ENCODE assay signal across 35 mouse cellular contexts in the genomic region with DNA sequence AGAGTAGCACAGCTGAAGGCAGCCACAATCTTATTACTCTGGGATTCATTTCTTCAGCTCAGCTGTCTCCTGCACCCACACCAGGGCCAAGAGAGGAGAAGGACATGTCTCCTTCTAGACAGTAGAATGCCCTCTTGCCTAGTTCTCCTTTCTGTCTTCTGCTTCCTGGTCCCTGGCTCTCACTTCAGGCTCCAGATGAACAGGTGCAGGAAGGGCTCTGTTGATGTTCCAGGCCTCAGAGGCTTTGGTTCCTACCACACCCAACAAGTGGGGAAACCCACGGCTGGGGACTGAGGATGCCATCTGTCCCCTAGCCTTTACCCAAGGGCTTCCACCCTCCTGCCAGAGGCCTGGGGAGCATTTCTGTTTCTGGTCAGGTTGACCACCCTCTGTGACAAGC. TPM values are rescaled to one million over a fixed set of nuclear protein-coding genes. Genes with fewer than 3 reads are reported as not detected.
DNase-seq lines count a peak whose midpoint lies in the region; ATAC-seq and TF ChIP-seq lines count a peak whose summit lies in the region.
"Had no signal": no experiment of that assay in that cellular context is flagged by ENCODE, and none has a peak within 500 bp of the region (broad histone marks: within the 10 kb centered on the region; RNA-seq: fewer than 3 reads in every experiment).

No protein-coding gene starts in this region.

- peak; percentile 15 to 31 for DNase-seq in cerebellum, postnatal 25 days
- DNase-seq in cerebellum, adult 11 months: no peak
- peak; percentile 15 for DNase-seq in brain, adult 2 months (ENCODE audit: low read depth, low spot score)
- no peak for DNase-seq in heart, adult 2 months
- DNase-seq in heart, postnatal 25 days (ENCODE audit: low spot score): no peak
- DNase-seq in spleen, postnatal 10 days (ENCODE audit: low spot score in 2 of 2): no peak
- DNase-seq: adrenal gland, adult 2 months; adrenal gland, postnatal 36 days; heart, postnatal 36 days; kidney, adult 9 months; kidney, postnatal 10 days; layer of hippocampus, postnatal 36 days; liver, embryonic 13.5 days; lung, adult 18-20 months; lung, postnatal 4 days; thymus, postnatal 25 days had no signal

- no peaks in the 10 kb centered on the region for H3K27me3 ChIP-seq in heart, adult 2 months (ENCODE audit: control insufficient read depth, insufficient read depth, low read length)
- H3K27me3 ChIP-seq: heart, embryonic 15.5 days; limb, embryonic 15.5 days; liver, embryonic 13.5 days; neural tube, embryonic 13.5 days; stomach, embryonic 15.5 days had no signal

- no peak for TF ChIP-seq POLR2A in heart, adult 2 months (IDR thresholded peaks at IDR 0.05; ENCODE audit: insufficient read depth, low read depth, low read length)

- H3K4me3 ChIP-seq in heart, adult 2 months: no peak overlapping the region
- H3K4me3 ChIP-seq: heart, embryonic 10.5 days; heart, embryonic 15.5 days; limb, embryonic 10.5 days; limb, embryonic 15.5 days; liver, embryonic 13.5 days; neural tube, embryonic 13.5 days; stomach, embryonic 15.5 days had no signal

- peak; percentile 77 for ATAC-seq in megakaryocyte, adult 5-6 weeks (ENCODE audit: poor library complexity, severe bottlenecking)
- ATAC-seq: CD4-positive, CD25-positive, alpha-beta regulatory T cell, adult 4 months; forebrain, embryonic 14.5 days; intestine, postnatal 0 days; lung, postnatal 0 days had no signal

- no peak for TF ChIP-seq EP300 in heart, adult 2 months (IDR thresholded peaks at IDR 0.05; ENCODE audit: insufficient read depth, low read depth, low read length)

- no peaks in the 10 kb centered on the region for H3K79me2 ChIP-seq in heart, adult 2 months (replicated peaks; ENCODE audit: control insufficient read depth, insufficient read depth, low read length)

- WGBS in heart, adult 2 months: 62% methylated on average over 1 of the region's 1 CpGs

- no peaks in the 10 kb centered on the region for H3K4me1 ChIP-seq in heart, adult 2 months (ENCODE audit: control insufficient read depth, insufficient read depth, low read length)
- H3K4me1 ChIP-seq: limb, embryonic 10.5 days; limb, embryonic 15.5 days; liver, embryonic 13.5 days; neural tube, embryonic 13.5 days; stomach, embryonic 15.5 days had no signal

- TF ChIP-seq CTCF in heart, adult 2 months (IDR thresholded peaks at IDR 0.05): no peak

- intact Hi-C loops in heart, adult 2 months (cut with DNase I): no loop called here
- intact Hi-C loops in heart, postnatal 25 days (cut with DNase I): no loop called here

- H3K9ac ChIP-seq in heart, adult 2 months (ENCODE audit: low read depth, low read length): no peak overlapping the region
- H3K9ac ChIP-seq: heart, embryonic 15.5 days; hindbrain, embryonic 14.5 days; limb, embryonic 15.5 days; liver, embryonic 13.5 days; neural tube, embryonic 13.5 days; stomach, embryonic 15.5 days had no signal

- H3K27ac ChIP-seq in heart, adult 2 months: no peak overlapping the region
- H3K27ac ChIP-seq: heart, embryonic 10.5 days; heart, embryonic 15.5 days; hindbrain, embryonic 14.5 days; limb, embryonic 10.5 days; limb, embryonic 15.5 days; liver, embryonic 13.5 days; neural tube, embryonic 13.5 days; stomach, embryonic 15.5 days had no signal

- no peaks in the 10 kb centered on the region for H3K36me3 ChIP-seq in heart, adult 2 months (ENCODE audit: control insufficient read depth, insufficient read depth, low read length)
- H3K36me3 ChIP-seq: heart, embryonic 10.5 days; heart, embryonic 15.5 days; limb, embryonic 10.5 days; limb, embryonic 15.5 days; liver, embryonic 13.5 days; neural tube, embryonic 13.5 days; stomach, embryonic 15.5 days had no signal

RNA-seq across cellular contexts. Expression of gene Cd300c, which starts 8.6 kb away (rescaled TPM):
- 8.6 and 13.3 TPM in 2 replicates for total RNA-seq in megakaryocyte, adult 5-6 weeks (2015)
- total RNA-seq in megakaryocyte, adult 5-6 weeks (2017): 1.3 and 3.1 TPM in 2 replicates
- total RNA-seq in heart, adult 2 months (2021): not detected
- polyA plus RNA-seq in heart, adult 2 months (2012; rRNA removed): not detected in 2 replicates
- not detected for total RNA-seq in heart, postnatal 25 days (2021)
- total RNA-seq: adrenal gland, adult 2 months; adrenal gland, postnatal 36 days; gastrocnemius, adult 18-20 months; gastrocnemius, postnatal 4 days; heart, postnatal 36 days; layer of hippocampus, postnatal 36 days; midbrain, postnatal 0 days had no signal
- polyA plus RNA-seq: adrenal gland, adult 2 months; CD4-positive, CD25-positive, alpha-beta regulatory T cell, adult 4 months; embryonic facial prominence, embryonic 11.5 days; forebrain, embryonic 14.5 days; heart, embryonic 10.5 days; heart, embryonic 15.5 days; hindbrain, embryonic 14.5 days; intestine, postnatal 0 days; limb, embryonic 10.5 days; limb, embryonic 15.5 days; midbrain, embryonic 11.5 days; midbrain, postnatal 0 days; neural tube, embryonic 13.5 days; small intestine, adult 2 months; stomach, embryonic 15.5 days had no signal

RNA-seq across cellular contexts. Expression of gene Cd300lb, which starts 26.2 kb away (rescaled TPM):
- total RNA-seq in megakaryocyte, adult 5-6 weeks (2015): 107 TPM in 2 replicates
- 82.9 and 97.3 TPM in 2 replicates for total RNA-seq in megakaryocyte, adult 5-6 weeks (2017)
- under 1 TPM; 0.70 to 0.75 TPM for total RNA-seq in heart, adult 2 months (2021)
- 0.61 and 0.70 TPM in 2 replicates for polyA plus RNA-seq in heart, adult 2 months (2012; rRNA removed)
- total RNA-seq in heart, postnatal 25 days (2021): 1 to 10 TPM; 1.0 to 1.2 TPM
- total RNA-seq: layer of hippocampus, postnatal 36 days had no signal
- polyA plus RNA-seq: embryonic facial prominence, embryonic 11.5 days; forebrain, embryonic 14.5 days; limb, embryonic 10.5 days had no signal

RNA-seq across cellular contexts. Expression of gene Cd300ld, which starts 29.4 kb away (rescaled TPM):
- 28.7 and 33.7 TPM in 2 replicates for total RNA-seq in megakaryocyte, adult 5-6 weeks (2015)
- total RNA-seq in megakaryocyte, adult 5-6 weeks (2017): 28.9 and 30.5 TPM in 2 replicates
- total RNA-seq in heart, adult 2 months (2021): 1 to 10 TPM; 1.7 to 1.8 TPM
- 3.0 and 5.1 TPM in 2 replicates for polyA plus RNA-seq in heart, adult 2 months (2012; rRNA removed)
- 1 to 10 TPM; 1.1 to 1.2 TPM for total RNA-seq in heart, postnatal 25 days (2021)
- total RNA-seq: midbrain, postnatal 0 days had no signal
- polyA plus RNA-seq: CD4-positive, CD25-positive, alpha-beta regulatory T cell, adult 4 months; forebrain, embryonic 14.5 days; heart, embryonic 10.5 days; limb, embryonic 10.5 days; midbrain, postnatal 0 days; neural tube, embryonic 13.5 days had no signal

RNA-seq across cellular contexts. Expression of gene Cd300c2, which starts 41.3 kb away (rescaled TPM):
- total RNA-seq in megakaryocyte, adult 5-6 weeks (2015): 30.8 and 36.3 TPM in 2 replicates
- total RNA-seq in megakaryocyte, adult 5-6 weeks (2017): 23.7 and 26.5 TPM in 2 replicates
- total RNA-seq in heart, adult 2 months (2021): 1 to 10 TPM; 1.5 to 2.1 TPM
- polyA plus RNA-seq in heart, adult 2 months (2012; rRNA removed): 2.0 and 2.2 TPM in 2 replicates
- total RNA-seq in heart, postnatal 25 days (2021): 1 to 10 TPM; 1.4 to 2.2 TPM

RNA-seq across cellular contexts. Expression of gene Cd300ld2, which starts 55.6 kb away (rescaled TPM):
- not detected in 2 replicates for total RNA-seq in megakaryocyte, adult 5-6 weeks (2015)
- not detected in 2 replicates for total RNA-seq in megakaryocyte, adult 5-6 weeks (2017)
- total RNA-seq in heart, adult 2 months (2021): not detected
- polyA plus RNA-seq in heart, adult 2 months (2012; rRNA removed): 0.37 TPM in 1 of 2 replicates, not detected in the other
- not detected for total RNA-seq in heart, postnatal 25 days (2021)
- total RNA-seq: adrenal gland, adult 2 months; adrenal gland, postnatal 36 days; gastrocnemius, adult 18-20 months; gastrocnemius, postnatal 4 days; heart, postnatal 36 days; layer of hippocampus, postnatal 36 days; midbrain, postnatal 0 days had no signal
- polyA plus RNA-seq: adrenal gland, adult 2 months; CD4-positive, CD25-positive, alpha-beta regulatory T cell, adult 4 months; embryonic facial prominence, embryonic 11.5 days; forebrain, embryonic 14.5 days; heart, embryonic 10.5 days; heart, embryonic 15.5 days; hindbrain, embryonic 14.5 days; intestine, postnatal 0 days; large intestine, adult 2 months; limb, embryonic 10.5 days; limb, embryonic 15.5 days; liver, embryonic 13.5 days; lung, postnatal 0 days; midbrain, embryonic 11.5 days; midbrain, postnatal 0 days; neural tube, embryonic 13.5 days; small intestine, adult 2 months; stomach, embryonic 15.5 days had no signal

Comparison
In these comparisons a context has a peak if more than half of its experiments do, and no peak if none do; other contexts are left out.
1. DNase-seq: peak in cerebellum, postnatal 25 days (2 of 2) and brain, adult 2 months (single experiment); none in cerebellum, adult 11 months (single experiment), heart, adult 2 months (0 of 2), heart, postnatal 25 days (single experiment) and spleen, postnatal 10 days (0 of 2).
2. RNA of gene Cd300lb, which starts 26.2 kb away (total RNA-seq): 82.9 to 107 TPM in megakaryocyte, adult 5-6 weeks; 1.0 to 1.2 TPM in heart, postnatal 25 days and 0.70 to 0.75 TPM in heart, adult 2 months; every median in the first group is over 10 times any median in the second.
3. RNA of gene Cd300ld, which starts 29.4 kb away (total RNA-seq): 28.7 to 33.7 TPM in megakaryocyte, adult 5-6 weeks; 1.7 to 1.8 TPM in heart, adult 2 months and 1.1 to 1.2 TPM in heart, postnatal 25 days; every median in the first group is over 10 times any median in the second.